Mouse (Mus musculus) limb, embryonic 12.5 days (tissue): ENCODE measurements at regions not wholly inside any gene's neighbourhood (a gene's known extent, or its start where the extent isn't known, plus 50 kb on each side); places are given as distances from the start of the nearest gene placed in this dataset.

Experiments
- ATAC-seq: fragments of 200-750 bp; cut with Nextera tagmentation; 2 replicates; pipeline ENCODE4 v1.8.0; 2017; ENCODE audit warnings: low read depth, moderate TSS enrichment; ENCODE audit not compliant: insufficient number of reproducible peaks, insufficient read depth, low FRiP score, low TSS enrichment
- H3K27ac ChIP-seq: fragments of 300-500 bp; sonication (generic); 2 replicates; pipeline ENCODE4 v1.5.1; 2016; ENCODE audit warnings: mild to moderate bottlenecking, moderate library complexity
- H3K27me3 ChIP-seq: fragments of 300-500 bp; sonication (generic); 2 replicates; pipeline ENCODE4 v1.6.1; 2016; ENCODE audit warnings: mild to moderate bottlenecking, moderate library complexity
- H3K36me3 ChIP-seq: fragments of 300-500 bp; sonication (generic); 2 replicates; pipeline ENCODE4 v1.6.1; 2016; ENCODE audit warnings: mild to moderate bottlenecking, moderate library complexity
- H3K4me1 ChIP-seq: fragments of 300-500 bp; sonication (generic); replicated peaks from 2 replicates; pipeline ENCODE4 v1.6.1; 2016
- H3K4me2 ChIP-seq: fragments of 300-500 bp; sonication (generic); 2 replicates; pipeline ENCODE4 v1.6.1; 2016; ENCODE audit warnings: mild to moderate bottlenecking, moderate library complexity
- H3K4me3 ChIP-seq: fragments of 300-500 bp; sonication (generic); replicated peaks from 2 replicates; pipeline ENCODE4 v1.5.1; 2016; ENCODE audit warnings: mild to moderate bottlenecking
- H3K9ac ChIP-seq: fragments of 300-500 bp; sonication (generic); replicated peaks from 2 replicates; pipeline ENCODE4 v1.6.1; 2016; ENCODE audit warnings: mild to moderate bottlenecking, moderate library complexity
- H3K9me3 ChIP-seq: fragments of 300-500 bp; sonication (generic); 2 replicates; pipeline ENCODE4 v1.6.1; 2016; ENCODE audit warnings: mild to moderate bottlenecking, moderate library complexity
- WGBS: fragments of 180-500 bp; shearing (Covaris S2); methylation state at CpG from one replicate; pipeline ENCODE4 v1.1.7; 2016; 5-methylcytosine and 5-hydroxymethylcytosine counted together

- Histone ChIP-seq H3K4me1 (peaks cover 6% of the 10 kb centered on the region), H3K4me3 (no peak overlapping the region), H3K9ac (no peak overlapping the region), H3K9me3 (no peaks in the 10 kb centered on the region), H3K4me2 (no peak overlapping the region), H3K36me3 (no peaks in the 10 kb centered on the region), H3K27me3 (no peaks in the 10 kb centered on the region), H3K27ac (no peak overlapping the region)
- ATAC-seq = no peak
- WGBS = 91% methylated on average over 5 of the region's 5 CpGs
Measured at GRCm38 (mm10) chr16:29871395-29871794, 192.8 kb upstream of the Hes1 start.

GRCm38 (mm10) chr16:29876196-29876595, 188.0 kb upstream of the Hes1 start:
- Histone ChIP-seq H3K27ac (no peak overlapping the region), H3K4me1 (peaks cover 19% of the 10 kb centered on the region), H3K36me3 (no peaks in the 10 kb centered on the region), H3K9ac (no peak overlapping the region), H3K4me3 (no peak overlapping the region), H3K4me2 (no peak overlapping the region), H3K27me3 (peaks cover 5% of the 10 kb centered on the region; the same call in 1 of the 2 replicates), H3K9me3 (no peaks in the 10 kb centered on the region)
- WGBS = 38% methylated on average over 8 of the region's 8 CpGs
- ATAC-seq = no peak

- H3K27ac ChIP-seq = no peak overlapping the region
- WGBS = 37% methylated on average over 10 of the region's 10 CpGs
Measured at GRCm38 (mm10) chr16:29877372-29878123, 186.6 kb upstream of the Hes1 start.

GRCm38 (mm10) chr16:29879665-29880064, 184.5 kb upstream of the Hes1 start:
- no peak overlapping the region for H3K4me2 ChIP-seq
- no peaks in the 10 kb centered on the region for H3K9me3 ChIP-seq
- no peak for ATAC-seq
- no peak overlapping the region for H3K9ac ChIP-seq
- peaks cover 5% of the 10 kb centered on the region; the same call in 1 of the 2 replicates for H3K27me3 ChIP-seq
- no peak overlapping the region for H3K27ac ChIP-seq
- 74% methylated on average over 6 of the region's 6 CpGs for WGBS
- H3K4me3 ChIP-seq = no peak overlapping the region
- H3K36me3 ChIP-seq = no peaks in the 10 kb centered on the region
- H3K4me1 ChIP-seq = peaks cover 53% of the 10 kb centered on the region

More at GRCm38 (mm10) chr16:29877372-29878123, 186.6 kb upstream of the Hes1 start:
- no peak overlapping the region for H3K4me2 ChIP-seq
- H3K9ac ChIP-seq = no peak overlapping the region
- H3K9me3 ChIP-seq = no peaks in the 10 kb centered on the region
- ATAC-seq = no peak
- H3K27me3 ChIP-seq = peaks cover 5% of the 10 kb centered on the region; the same call in 1 of the 2 replicates
- no peak overlapping the region for H3K4me3 ChIP-seq
- H3K36me3 ChIP-seq = no peaks in the 10 kb centered on the region
- peaks cover 33% of the 10 kb centered on the region for H3K4me1 ChIP-seq

GRCm38 (mm10) chr16:29881497-29881896, 182.7 kb upstream of the Hes1 start:
- H3K4me3 ChIP-seq = no peak overlapping the region
- H3K9me3 ChIP-seq = no peaks in the 10 kb centered on the region
- no peak overlapping the region for H3K27ac ChIP-seq
- no peak overlapping the region for H3K9ac ChIP-seq
- peaks cover 5% of the 10 kb centered on the region; the same call in 1 of the 2 replicates for H3K27me3 ChIP-seq
- ATAC-seq = no peak
- no peak overlapping the region for H3K4me2 ChIP-seq
- no peaks in the 10 kb centered on the region for H3K36me3 ChIP-seq
- H3K4me1 ChIP-seq = peaks cover 57% of the 10 kb centered on the region
- 40% methylated on average over 12 of the region's 12 CpGs for WGBS

GRCm38 (mm10) chr16:29882226-29882972, 181.8 kb upstream of the Hes1 start:
- no peaks in the 10 kb centered on the region for H3K9me3 ChIP-seq
- peaks cover 54% of the 10 kb centered on the region for H3K4me1 ChIP-seq
- H3K27me3 ChIP-seq = peaks cover 5% of the 10 kb centered on the region; the same call in 1 of the 2 replicates
- WGBS = 16% methylated on average over 10 of the region's 10 CpGs
- H3K9ac ChIP-seq = no peak overlapping the region
- H3K27ac ChIP-seq = peak overlapping the region; percentile 64; the same call in 1 of the 2 replicates
- no peak for ATAC-seq
- no peak overlapping the region for H3K4me2 ChIP-seq
- no peaks in the 10 kb centered on the region for H3K36me3 ChIP-seq
- H3K4me3 ChIP-seq = no peak overlapping the region

GRCm38 (mm10) chr16:29883252-29883992, 180.8 kb upstream of the Hes1 start:
- WGBS = 9% methylated on average over 10 of the region's 10 CpGs
- H3K36me3 ChIP-seq = no peaks in the 10 kb centered on the region
- H3K9ac ChIP-seq = no peak overlapping the region
- H3K9me3 ChIP-seq = no peaks in the 10 kb centered on the region
- peaks cover 51% of the 10 kb centered on the region for H3K4me1 ChIP-seq
- peak overlapping the region; percentile 20; the same call in 1 of the 2 replicates for H3K27ac ChIP-seq
- H3K4me2 ChIP-seq = peak overlapping the region; percentile 30
- no peak overlapping the region for H3K4me3 ChIP-seq
- ATAC-seq = peak; percentile 63
- peaks cover 5% of the 10 kb centered on the region; the same call in 1 of the 2 replicates for H3K27me3 ChIP-seq

- H3K27me3 ChIP-seq = peaks cover 4% of the 10 kb centered on the region; the same call in 1 of the 2 replicates
- ATAC-seq = no peak
Measured at GRCm38 (mm10) chr16:29884899-29885298, 179.3 kb upstream of the Hes1 start.

GRCm38 (mm10) chr16:29886755-29887154, 177.4 kb upstream of the Hes1 start:
- Histone ChIP-seq H3K4me1 (peaks cover 61% of the 10 kb centered on the region), H3K36me3 (no peaks in the 10 kb centered on the region), H3K4me3 (no peak overlapping the region), H3K27ac (no peak overlapping the region), H3K27me3 (no peaks in the 10 kb centered on the region; the same call in 1 of the 2 replicates), H3K9me3 (no peaks in the 10 kb centered on the region), H3K4me2 (no peak overlapping the region), H3K9ac (no peak overlapping the region)
- WGBS = 88% methylated on average over 4 of the region's 4 CpGs
- no peak for ATAC-seq

More at GRCm38 (mm10) chr16:29884899-29885298, 179.3 kb upstream of the Hes1 start:
- 83% methylated on average over 4 of the region's 4 CpGs for WGBS
- H3K4me1 ChIP-seq = peaks cover 55% of the 10 kb centered on the region
- no peak overlapping the region for H3K4me2 ChIP-seq
- no peak overlapping the region for H3K9ac ChIP-seq
- H3K4me3 ChIP-seq = no peak overlapping the region
- H3K36me3 ChIP-seq = no peaks in the 10 kb centered on the region
- no peaks in the 10 kb centered on the region for H3K9me3 ChIP-seq
- H3K27ac ChIP-seq = no peak overlapping the region

- no peaks in the 10 kb centered on the region; the same call in 1 of the 2 replicates for H3K27me3 ChIP-seq
Measured at GRCm38 (mm10) chr16:29889346-29889745, 174.8 kb upstream of the Hes1 start.

GRCm38 (mm10) chr16:29891472-29891871, 172.7 kb upstream of the Hes1 start:
- H3K27ac ChIP-seq = no peak overlapping the region
- H3K9ac ChIP-seq = no peak overlapping the region
- H3K9me3 ChIP-seq = no peaks in the 10 kb centered on the region
- H3K27me3 ChIP-seq = no peaks in the 10 kb centered on the region; the same call in 1 of the 2 replicates
- 57% methylated on average over 7 of the region's 7 CpGs for WGBS
- ATAC-seq = no peak
- no peaks in the 10 kb centered on the region for H3K36me3 ChIP-seq
- peaks cover 68% of the 10 kb centered on the region for H3K4me1 ChIP-seq
- H3K4me2 ChIP-seq = no peak overlapping the region
- H3K4me3 ChIP-seq = no peak overlapping the region

More at GRCm38 (mm10) chr16:29889346-29889745, 174.8 kb upstream of the Hes1 start:
- Histone ChIP-seq H3K4me3 (no peak overlapping the region), H3K4me2 (no peak overlapping the region), H3K9ac (no peak overlapping the region), H3K4me1 (peaks cover 59% of the 10 kb centered on the region), H3K27ac (peak overlapping the region; percentile 66), H3K36me3 (no peaks in the 10 kb centered on the region), H3K9me3 (no peaks in the 10 kb centered on the region)
- WGBS = 10% methylated on average over 4 of the region's 4 CpGs
- ATAC-seq = no peak
